Mouse (Mus musculus) myocyte (in vitro differentiated cells): Measurements from ENCODE around the gene Olfr1185-ps1. TPM values are rescaled to one million over a fixed set of nuclear protein-coding genes. Genes with fewer than 3 reads are reported as not detected.

Source experiments
- H3K27me3 ChIP-seq: one replicate; pipeline ENCODE4 v1.6.1; 2011; ENCODE audit not compliant: control insufficient read depth, insufficient read depth, insufficient read length
- H3K36me3 ChIP-seq: one replicate; pipeline ENCODE4 v1.6.1; 2011; ENCODE audit not compliant: control insufficient read depth, insufficient read depth
- H3K4me2 ChIP-seq: one replicate; pipeline ENCODE4 v1.6.1; 2011; ENCODE audit warnings: low read depth, control low read depth
- H3K4me3 ChIP-seq: one replicate; pipeline ENCODE4 v1.5.1; 2011; ENCODE audit warnings: mild to moderate bottlenecking, control low read depth, moderate library complexity
- H3K79me2 ChIP-seq: one replicate; pipeline ENCODE4 v1.6.1; 2011; ENCODE audit not compliant: control insufficient read depth, insufficient read depth
- H3ac ChIP-seq: one replicate; pipeline ENCODE4 v1.6.1; 2011; ENCODE audit not compliant: control insufficient read depth, insufficient read length
- MAX ChIP-seq: IDR thresholded peaks from one replicate; pipeline ENCODE4 v1.6.1; 2011; ENCODE audit warnings: low read depth, mild to moderate bottlenecking, control low read depth
- POLR2A ChIP-seq: IDR thresholded peaks from one replicate; pipeline ENCODE4 v1.6.1; 2011; ENCODE audit warnings: low read depth, mild to moderate bottlenecking, control low read depth, moderate library complexity; ENCODE audit not compliant: insufficient read length
- POLR2AphosphoS2 ChIP-seq: IDR thresholded peaks from one replicate; pipeline ENCODE4 v1.6.1; 2011; ENCODE audit warnings: low read depth, control low read depth; ENCODE audit not compliant: insufficient read length
- SRF ChIP-seq: IDR thresholded peaks from one replicate; pipeline ENCODE4 v1.6.1; 2011; ENCODE audit warnings: low read depth; ENCODE audit not compliant: control insufficient read depth, insufficient read length
- TCF12 ChIP-seq: IDR thresholded peaks from one replicate; pipeline ENCODE4 v1.6.1; 2011; ENCODE audit warnings: mild to moderate bottlenecking, control low read depth; ENCODE audit not compliant: poor library complexity, insufficient read depth, severe bottlenecking
- TCF3 ChIP-seq: IDR thresholded peaks from one replicate; pipeline ENCODE4 v1.6.1; 2011; ENCODE audit warnings: low read depth, control low read depth; ENCODE audit not compliant: insufficient read length
- polyA plus RNA-seq: library from polyadenylated mRNA; unstranded; fragments of >200 nt; fragmentation: generic; extraction: Trizol; gene quantifications from one replicate; pipeline ENCODE4 v1.2.1, GENCODE M21; 2012; ENCODE audit warnings: missing spikeins

Gene Olfr1185-ps1
- polyA plus RNA-seq, 1 experiment, result not detected

GRCm38 (mm10) chr2:88525720-88526119 lies 32.6 kb downstream of the Olfr1185-ps1 start:
- no peaks in the 10 kb centered on the region for H3K27me3 ChIP-seq
- H3K36me3 ChIP-seq, result no peaks in the 10 kb centered on the region
- no peak overlapping the region for H3K4me3 ChIP-seq
- H3K4me2 ChIP-seq, result no peak overlapping the region
- TF ChIP-seq MAX, result no peak
- no peak for TF ChIP-seq POLR2A
- no peak for TF ChIP-seq TCF3
- TF ChIP-seq TCF12, result no peak
- TF ChIP-seq SRF, result no peak
- no peak for TF ChIP-seq POLR2AphosphoS2
- no peak overlapping the region for H3ac ChIP-seq
- no peaks in the 10 kb centered on the region for H3K79me2 ChIP-seq

Other genes with a start within 250 kb of the Olfr1185-ps1 start
- not detected for gene Olfr1173, start 213.4 kb upstream of the Olfr1185-ps1 start, polyA plus RNA-seq
- not detected for gene Olfr1174-ps, start 178.2 kb upstream of the Olfr1185-ps1 start, polyA plus RNA-seq
- not detected for gene Olfr1175-ps, start 166.1 kb upstream of the Olfr1185-ps1 start, polyA plus RNA-seq
- not detected for gene Olfr1176, start 156.6 kb upstream of the Olfr1185-ps1 start, polyA plus RNA-seq
- gene Olfr1177-ps, start 146.8 kb upstream of the Olfr1185-ps1 start, polyA plus RNA-seq, result not detected
- gene Olfr1178, start 106.3 kb upstream of the Olfr1185-ps1 start, polyA plus RNA-seq, result not detected
- not detected for gene Olfr1179, start 86.9 kb upstream of the Olfr1185-ps1 start, polyA plus RNA-seq
- gene Olfr1180, start 74.2 kb upstream of the Olfr1185-ps1 start, polyA plus RNA-seq, result not detected
- gene Olfr1181, start 67.1 kb upstream of the Olfr1185-ps1 start, polyA plus RNA-seq, result not detected
- not detected for gene Gm13757, start 44.2 kb upstream of the Olfr1185-ps1 start, polyA plus RNA-seq
- gene Olfr1183, start 38.5 kb upstream of the Olfr1185-ps1 start, polyA plus RNA-seq, result not detected
- not detected for gene Olfr1184, start 9.7 kb upstream of the Olfr1185-ps1 start, polyA plus RNA-seq
- not detected for gene Olfr1186, start 25.2 kb downstream of the Olfr1185-ps1 start, polyA plus RNA-seq
- not detected for gene Olfr1188, start 63.6 kb downstream of the Olfr1185-ps1 start, polyA plus RNA-seq
- gene Olfr1189, start 93.1 kb downstream of the Olfr1185-ps1 start, polyA plus RNA-seq, result not detected
- not detected for gene Olfr1191-ps1, start 147.2 kb downstream of the Olfr1185-ps1 start, polyA plus RNA-seq
- not detected for gene Olfr1192-ps1, start 155.2 kb downstream of the Olfr1185-ps1 start, polyA plus RNA-seq
- not detected for gene Olfr1193, start 182.3 kb downstream of the Olfr1185-ps1 start, polyA plus RNA-seq
- not detected for gene Olfr1195, start 195.9 kb downstream of the Olfr1185-ps1 start, polyA plus RNA-seq
- gene Olfr1196, start 211.3 kb downstream of the Olfr1185-ps1 start, polyA plus RNA-seq, result not detected
- not detected for gene Olfr1197, start 239.0 kb downstream of the Olfr1185-ps1 start, polyA plus RNA-seq